Mouse (Mus musculus) embryo, embryonic 9.5 days (tissue): ENCODE measurements at regions not wholly inside any gene's neighbourhood (a gene's known extent, or its start where the extent isn't known, plus 50 kb on each side); places are given as distances from the start of the nearest gene placed in this dataset.
A peak's percentile ranks its signal among the peaks of the same experiment; 100 is the strongest.

Experiments
- DNase-seq: peaks from one replicate; pipeline ENCODE4 v3.0.0-alpha.2; 2017; ENCODE audit errors: extremely low spot score

DNA sequence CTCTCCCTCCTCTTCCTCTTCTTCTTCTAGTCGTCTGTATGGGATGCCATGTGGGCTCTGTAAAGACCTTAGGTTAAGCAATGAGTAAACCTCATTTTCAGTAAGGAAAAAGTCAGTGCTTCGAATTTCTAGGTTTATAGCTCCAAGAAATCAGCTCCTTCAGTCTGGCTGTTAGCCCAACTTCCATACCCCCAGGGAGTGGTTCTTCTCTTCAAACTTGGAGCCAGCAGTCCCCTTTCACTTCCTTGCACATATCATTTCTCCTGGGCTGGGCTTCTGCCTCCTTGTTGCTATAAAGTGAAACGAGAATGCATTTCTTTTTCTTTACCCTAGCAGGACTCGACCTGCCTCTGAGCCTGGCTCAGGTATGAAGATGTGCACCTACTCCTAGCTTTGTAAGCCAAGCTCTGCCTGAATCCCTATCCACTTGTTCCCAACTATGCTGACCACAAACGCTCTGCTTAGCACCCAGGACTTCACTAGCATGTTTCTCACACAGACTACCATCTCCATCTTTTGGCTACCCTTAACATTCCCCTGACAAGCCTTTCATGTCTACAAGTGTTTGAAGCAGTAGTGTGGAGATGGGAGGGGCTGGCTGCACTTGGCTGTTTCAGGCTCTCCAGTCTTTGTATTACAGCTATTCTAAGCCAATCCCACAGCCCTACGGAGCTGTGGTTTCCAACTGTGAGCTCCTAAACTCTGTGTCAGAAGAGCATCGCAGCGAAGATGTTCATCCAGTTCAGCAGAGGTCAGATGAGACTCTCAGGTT, 243.8 kb upstream of the Tprg start:
- no peak for DNase-seq

- DNase-seq = no peak
These were observed 242.0 kb upstream of the Tprg start for GRCm38 (mm10) chr16:25044637-25045036.

- DNase-seq = no peak
These were observed 238.9 kb upstream of the Tprg start for GRCm38 (mm10) chr16:25047726-25048125.

GRCm38 (mm10) chr16:25049928-25050510, 236.6 kb upstream of the Tprg start:
- DNase-seq = no peak

GRCm38 (mm10) chr16:25051044-25051443, 235.6 kb upstream of the Tprg start:
- DNase-seq = no peak

GRCm38 (mm10) chr16:25052428-25052827, 234.2 kb upstream of the Tprg start:
- DNase-seq = no peak

DNA sequence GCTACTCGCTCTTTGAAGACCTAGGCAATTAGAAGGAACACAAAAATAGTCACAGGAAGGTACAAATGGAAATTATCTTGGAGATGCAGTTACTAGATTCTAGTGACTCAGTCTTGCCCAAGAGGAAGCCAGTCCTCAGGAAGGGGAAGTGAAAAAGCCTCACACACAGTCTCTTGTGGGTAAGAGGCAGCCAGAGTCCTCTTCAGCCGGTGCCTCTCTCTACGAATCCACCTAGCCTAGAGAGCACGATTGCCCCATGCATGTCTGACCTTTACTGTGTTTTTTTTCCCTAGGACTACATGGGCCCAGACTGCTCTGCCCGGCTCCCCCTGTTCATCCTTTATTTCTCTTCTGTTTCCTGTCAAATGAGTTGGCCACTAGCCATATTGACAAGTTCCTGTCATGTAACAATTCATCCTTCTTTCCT, 233.7 kb upstream of the Tprg start:
- DNase-seq = no peak

GRCm38 (mm10) chr16:25054304-25054703, 232.3 kb upstream of the Tprg start:
- no peak for DNase-seq

DNA sequence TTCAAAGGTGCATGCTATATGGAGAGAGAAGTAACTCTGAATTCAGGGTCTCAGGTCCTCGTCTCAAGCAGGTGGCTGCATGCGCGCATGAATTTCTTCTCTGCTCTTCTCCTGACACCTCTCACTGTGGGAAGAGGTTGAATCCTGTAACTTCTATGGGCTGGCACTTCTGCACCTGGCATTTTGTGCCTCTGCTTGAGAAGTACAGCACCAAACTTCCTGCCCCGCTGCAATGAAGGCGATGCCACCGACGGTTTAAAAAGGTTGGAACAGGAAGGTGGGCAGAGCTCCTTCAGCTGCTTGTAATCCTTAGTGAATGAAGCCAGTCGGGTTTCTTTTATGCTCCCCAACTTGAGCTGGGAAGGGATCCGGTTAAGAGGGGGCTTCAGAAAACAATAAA, 231.2 kb upstream of the Tprg start:
- no peak for DNase-seq

- DNase-seq = no peak
These were observed 228.4 kb upstream of the Tprg start for GRCm38 (mm10) chr16:25058051-25058747.

- peak; percentile 93 for DNase-seq
These were observed 227.7 kb upstream of the Tprg start for GRCm38 (mm10) chr16:25058812-25059501.

GRCm38 (mm10) chr16:25059504-25059992, 227.1 kb upstream of the Tprg start:
- no peak for DNase-seq

DNA sequence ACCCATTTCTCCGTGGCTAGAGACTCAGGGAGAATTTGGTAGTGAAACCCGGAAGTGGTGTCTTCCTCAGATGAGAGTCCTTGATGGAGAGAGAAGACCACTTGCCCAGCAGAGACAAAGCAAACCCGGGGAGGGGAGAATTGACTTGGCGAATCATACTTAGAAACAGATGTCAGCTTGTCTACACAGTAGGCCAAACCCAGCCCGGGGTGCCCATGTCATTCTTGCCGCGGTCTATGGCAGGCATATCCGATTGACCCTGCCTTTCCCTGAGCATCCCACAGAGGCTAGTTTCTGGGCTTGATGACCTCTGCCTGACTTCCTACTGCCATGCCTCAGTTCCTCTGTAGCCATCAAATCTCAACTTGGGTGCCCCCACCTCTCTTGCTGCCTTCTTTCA, 226.4 kb upstream of the Tprg start:
- DNase-seq = no peak

DNA sequence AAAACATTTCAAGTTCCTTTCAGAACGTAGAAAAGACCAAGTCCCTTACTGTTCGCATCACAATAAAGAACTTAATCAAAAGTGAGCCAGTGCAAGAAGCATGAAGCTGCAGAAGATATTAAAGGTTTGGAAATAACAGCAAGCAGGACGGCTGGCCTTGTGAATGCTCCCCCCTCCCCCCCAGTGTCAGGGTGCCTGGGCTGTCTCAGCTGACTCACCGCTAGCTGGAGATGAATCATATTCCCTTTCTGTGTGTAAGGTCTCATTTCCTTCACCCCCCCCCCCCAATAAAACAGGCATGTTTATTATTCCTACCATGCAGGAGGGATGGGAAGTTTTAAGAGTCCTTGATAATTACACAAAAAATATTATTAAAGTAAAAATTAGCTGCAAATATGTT, 225.0 kb upstream of the Tprg start:
- no peak for DNase-seq

GRCm38 (mm10) chr16:25063981-25064380, 222.6 kb upstream of the Tprg start:
- no peak for DNase-seq

- peak; percentile 86 for DNase-seq
These were observed 222.1 kb upstream of the Tprg start for GRCm38 (mm10) chr16:25064538-25064937.

DNA sequence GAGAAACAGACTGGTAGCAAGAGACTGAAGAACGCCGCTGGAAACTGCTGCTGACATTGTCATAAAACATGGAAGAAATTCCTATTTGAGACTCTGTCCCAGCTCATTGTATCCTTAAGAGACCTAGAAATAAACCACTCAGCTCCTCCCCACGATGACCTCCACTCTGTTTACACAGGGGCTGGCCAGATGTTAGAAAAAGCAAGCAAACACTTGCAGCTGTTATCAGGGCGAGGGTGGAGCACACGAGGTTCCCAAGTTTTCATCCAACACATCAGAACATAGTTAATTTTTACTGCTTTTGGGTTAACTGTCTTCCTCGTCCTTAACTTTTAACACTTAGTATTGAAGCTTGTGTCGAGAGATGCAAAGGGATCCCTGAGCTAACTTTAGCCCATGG, 219.8 kb upstream of the Tprg start:
- DNase-seq = no peak

DNA sequence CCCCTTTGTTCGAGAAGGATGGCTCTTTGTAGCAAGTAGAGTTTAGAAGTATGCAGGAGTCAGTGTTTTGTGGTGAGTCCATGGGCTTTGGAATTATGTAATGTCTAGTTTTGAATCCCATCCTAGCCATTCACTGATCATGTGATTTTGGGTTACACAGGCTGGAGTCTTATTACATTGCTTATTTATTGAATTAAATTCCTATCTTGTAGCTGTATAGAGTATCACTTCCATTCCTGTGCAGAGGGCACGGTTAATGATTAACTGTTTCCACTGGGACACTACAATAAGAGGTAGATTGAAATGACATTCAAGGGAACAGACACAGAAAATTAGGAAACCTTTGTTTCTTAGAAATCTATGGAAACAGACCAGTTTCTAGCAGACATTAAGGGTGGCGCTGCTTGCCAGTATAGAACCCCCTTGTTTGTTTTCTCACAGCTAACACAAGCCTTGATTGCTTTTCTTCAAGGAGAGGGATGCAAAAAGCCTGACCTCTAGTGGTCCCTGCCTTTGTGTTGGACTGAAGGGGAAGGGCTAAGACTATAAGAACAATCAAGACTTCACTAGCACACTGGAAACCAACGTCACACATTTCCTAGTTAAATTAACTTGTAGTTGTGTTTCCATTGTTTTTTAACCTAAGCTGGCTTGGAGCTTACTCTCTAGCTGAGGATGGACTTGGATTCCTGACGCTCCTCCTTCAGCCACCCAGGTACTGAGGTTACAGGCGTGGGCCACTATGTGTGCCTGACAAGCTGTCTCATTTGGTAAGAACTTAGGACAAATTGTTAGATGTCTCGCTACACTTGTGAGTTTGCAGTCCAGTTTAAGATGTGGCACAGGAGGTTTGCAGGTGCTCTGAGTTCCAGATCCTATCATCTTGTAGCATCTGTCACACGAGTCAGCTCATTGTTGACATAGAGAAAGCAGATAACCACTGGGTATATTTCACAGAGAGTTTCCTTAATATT, 219.1 kb upstream of the Tprg start:
- no peak for DNase-seq

DNA sequence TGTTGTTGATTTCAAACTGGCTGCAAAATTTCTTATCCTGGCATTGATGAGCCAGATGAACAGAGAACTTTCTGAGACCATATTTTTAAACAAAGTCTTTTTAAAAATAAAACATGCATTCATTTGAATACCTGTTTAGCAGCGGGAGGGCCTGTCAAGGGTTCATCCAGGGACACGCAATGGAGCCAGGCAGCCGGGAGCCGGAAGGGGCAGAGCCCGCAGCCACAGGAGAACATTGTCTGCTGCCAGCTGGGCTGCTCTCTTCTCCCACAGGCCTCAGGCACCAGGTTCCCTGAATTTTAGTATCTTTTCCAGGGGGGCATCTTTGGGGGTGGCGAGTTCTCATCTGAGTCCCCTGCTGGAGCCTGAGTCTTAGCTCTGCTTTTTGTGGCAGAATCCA, 205.8 kb upstream of the Tprg start:
- no peak for DNase-seq

DNA sequence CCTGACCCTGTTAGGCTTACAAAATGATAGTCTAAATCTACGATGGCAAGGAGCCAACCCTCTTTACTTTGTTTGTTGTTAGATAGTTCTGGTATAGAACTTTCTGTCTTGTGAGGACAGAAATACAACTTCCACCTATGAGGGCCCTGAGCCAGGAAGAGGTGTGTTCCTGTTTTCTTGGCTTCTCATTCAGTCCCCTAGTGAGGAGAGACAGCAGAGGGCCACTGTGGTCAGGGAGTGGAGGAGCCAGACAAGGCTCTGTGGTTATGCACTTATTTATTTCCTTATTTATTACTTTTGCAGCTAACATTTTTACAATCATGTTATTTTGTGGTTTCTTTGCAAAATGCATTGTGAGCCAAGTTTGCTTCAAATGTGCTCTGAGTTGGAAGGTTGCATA, 202.9 kb upstream of the Tprg start:
- no peak for DNase-seq
